Mouse (Mus musculus): ENCODE measurements around the gene Cryba4. TPM values are rescaled to one million over a fixed set of nuclear protein-coding genes. Genes with fewer than 3 reads are reported as not detected.

Cryba4 gene
- total and polyA plus RNA-seq, 3 experiments: not detected

- no peaks in the 10 kb centered on the region for H3K79me2 ChIP-seq (replicated peaks; ENCODE audit: control insufficient read depth, extremely low read depth, insufficient read depth, poor library complexity, severe bottlenecking)
- DNase-seq (ENCODE audit: extremely low read depth): no peak
- H3K36me3 ChIP-seq (replicated peaks in 1 of 2; ENCODE audit: control insufficient read depth in 1 of 2, insufficient read depth in 1 of 2, low read length in 1 of 2): peaks cover 0 to 12% of the 10 kb centered on the region in 2 experiments
- H3K9ac ChIP-seq (ENCODE audit: insufficient read depth, low read depth): no peak overlapping the region
- H3K4me1 ChIP-seq (ENCODE audit: control insufficient read depth in 1 of 2, insufficient read depth in 2 of 2): peaks cover 20 to 47% of the 10 kb centered on the region in 2 experiments
- in situ Hi-C loops (cut with MboI; ENCODE audit: low pct_ligation_motif_present, low pct_unique_long_range_greater_than_20kb, low sequenced_read_pairs) (no loop called here), dilution Hi-C loops (cut with MboI; ENCODE audit: extremely low pct_ligation_motif_present, extremely low pct_unique_long_range_greater_than_20kb, low sequenced_read_pairs) (no loop called here)
- no peak overlapping the region for H3K4me3 ChIP-seq (replicated peaks in 1 of 3; ENCODE audit: low read depth in 2 of 3, low read length in 2 of 3, poor library complexity in 1 of 3)
- no peak overlapping the region for H3K27ac ChIP-seq (ENCODE audit: insufficient read depth, low read depth)
- no peaks in the 10 kb centered on the region for H3K9me3 ChIP-seq (replicated peaks; ENCODE audit: low read length)
- TF ChIP-seq ZMIZ1 (IDR thresholded peaks at IDR 0.05; ENCODE audit: low read depth, low read length): no peak
- no peak overlapping the region for H3K4me2 ChIP-seq (ENCODE audit: insufficient read depth, low read depth, poor library complexity, severe bottlenecking)
- no peaks in the 10 kb centered on the region for H3K27me3 ChIP-seq (replicated peaks)
Measured at GRCm38 (mm10) chr5:112290536-112290880, 38.2 kb upstream of the Cryba4 start.

GRCm38 (mm10) chr5:112289819-112290535 lies 37.7 kb upstream of the Cryba4 start:
- dilution Hi-C loops (cut with MboI; ENCODE audit: extremely low pct_ligation_motif_present, extremely low pct_unique_long_range_greater_than_20kb, low sequenced_read_pairs): no loop called here
- Histone ChIP-seq H3K4me3 (replicated peaks in 1 of 3; ENCODE audit: low read depth in 2 of 3, low read length in 2 of 3, poor library complexity in 1 of 3) (no peak overlapping the region), H3K36me3 (replicated peaks in 1 of 2; ENCODE audit: control insufficient read depth in 1 of 2, insufficient read depth in 1 of 2, low read length in 1 of 2) (peaks cover 0 to 15% of the 10 kb centered on the region in 2 experiments)

DNA sequence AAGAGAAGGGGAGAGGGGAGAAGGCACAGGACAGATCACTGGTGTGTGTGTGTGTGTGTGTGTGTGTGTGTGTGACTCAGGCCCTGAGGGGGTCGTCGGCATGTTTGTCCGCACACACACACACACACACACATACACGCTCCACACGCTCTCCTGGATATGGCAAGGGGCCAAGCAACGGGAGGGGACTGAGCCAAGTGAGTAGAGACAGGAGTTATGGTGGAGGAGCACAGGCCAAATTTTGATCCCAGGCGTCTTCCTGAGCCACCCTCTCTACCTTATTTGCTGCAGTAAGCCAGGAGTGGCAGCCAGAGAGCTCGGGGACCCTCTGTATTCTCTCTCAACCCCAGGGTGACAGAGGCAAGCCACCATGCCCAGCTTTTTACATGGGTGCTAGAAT lies 36.9 kb upstream of the Cryba4 start:
- Histone ChIP-seq H3K9ac (ENCODE audit: insufficient read depth, low read depth) (no peak overlapping the region), H3K4me2 (ENCODE audit: insufficient read depth, low read depth, poor library complexity, severe bottlenecking) (no peak overlapping the region), H3K4me3 (replicated peaks in 1 of 3; ENCODE audit: low read depth in 2 of 3, low read length in 2 of 3, poor library complexity in 1 of 3) (no peak overlapping the region), H3K36me3 (replicated peaks in 1 of 2; ENCODE audit: control insufficient read depth in 1 of 2, insufficient read depth in 1 of 2, low read length in 1 of 2) (peaks cover 0 to 21% of the 10 kb centered on the region in 2 experiments), H3K9me3 (replicated peaks; ENCODE audit: low read length) (no peaks in the 10 kb centered on the region), H3K79me2 (replicated peaks; ENCODE audit: control insufficient read depth, extremely low read depth, insufficient read depth, poor library complexity, severe bottlenecking) (no peaks in the 10 kb centered on the region), H3K4me1 (ENCODE audit: control insufficient read depth in 1 of 2, insufficient read depth in 2 of 2) (peaks cover 21 to 58% of the 10 kb centered on the region in 2 experiments), H3K27me3 (replicated peaks) (no peaks in the 10 kb centered on the region), H3K27ac (ENCODE audit: insufficient read depth, low read depth) (no peak overlapping the region)
- TF ChIP-seq CHD1 (IDR thresholded peaks at IDR 0.05; ENCODE audit: low read depth, low read length): no peak
- TF ChIP-seq SMC3 (IDR thresholded peaks at IDR 0.05; ENCODE audit: low read depth, low read length): no peak
- TF ChIP-seq MEF2A (IDR thresholded peaks at IDR 0.05; ENCODE audit: borderline replicate concordance, low read depth, low read length): no peak
- no peak for TF ChIP-seq CHD2 (IDR thresholded peaks at IDR 0.05; ENCODE audit: low read length)
- TF ChIP-seq E2F4 (IDR thresholded peaks at IDR 0.05; ENCODE audit: insufficient replicate concordance, low read depth, low read length): no peak
- no peak for TF ChIP-seq PAX5 (IDR thresholded peaks at IDR 0.05; ENCODE audit: low read length)
- no peak for TF ChIP-seq RCOR1 (conservative IDR thresholded peaks at IDR 0.05; ENCODE audit: low read depth, low read length)
- no peak for TF ChIP-seq USF1 (IDR thresholded peaks at IDR 0.05; ENCODE audit: low read depth, low read length)
- TF ChIP-seq MAZ (IDR thresholded peaks at IDR 0.05; ENCODE audit: low read depth, low read length): no peak
- TF ChIP-seq CTCF (conservative IDR thresholded peaks at IDR 0.05 in 1 of 2, IDR thresholded peaks at IDR 0.05 in 1 of 2; ENCODE audit: low read depth in 2 of 2, low read length in 2 of 2): no peak
- in situ Hi-C loops (cut with MboI; ENCODE audit: low pct_ligation_motif_present, low pct_unique_long_range_greater_than_20kb, low sequenced_read_pairs) (no loop called here), dilution Hi-C loops (cut with MboI; ENCODE audit: extremely low pct_ligation_motif_present, extremely low pct_unique_long_range_greater_than_20kb, low sequenced_read_pairs) (no loop called here)
- no peak for DNase-seq (ENCODE audit: extremely low read depth)

More at GRCm38 (mm10) chr5:112289819-112290535, 37.7 kb upstream of the Cryba4 start:
- H3K27ac ChIP-seq (ENCODE audit: insufficient read depth, low read depth): no peak overlapping the region
- in situ Hi-C loops (cut with MboI; ENCODE audit: low pct_ligation_motif_present, low pct_unique_long_range_greater_than_20kb, low sequenced_read_pairs): no loop called here
- no peaks in the 10 kb centered on the region for H3K79me2 ChIP-seq (replicated peaks; ENCODE audit: control insufficient read depth, extremely low read depth, insufficient read depth, poor library complexity, severe bottlenecking)
- no peak overlapping the region for H3K9ac ChIP-seq (ENCODE audit: insufficient read depth, low read depth)
- peaks cover 21 to 52% of the 10 kb centered on the region in 2 experiments for H3K4me1 ChIP-seq (ENCODE audit: control insufficient read depth in 1 of 2, insufficient read depth in 2 of 2)
- no peak overlapping the region for H3K4me2 ChIP-seq (ENCODE audit: insufficient read depth, low read depth, poor library complexity, severe bottlenecking)
- no peaks in the 10 kb centered on the region for H3K9me3 ChIP-seq (replicated peaks; ENCODE audit: low read length)
- TF ChIP-seq SMC3 (IDR thresholded peaks at IDR 0.05; ENCODE audit: low read depth, low read length) (no peak), ZNF384 (IDR thresholded peaks at IDR 0.05; ENCODE audit: low read depth, low read length) (no peak), ELF1 (IDR thresholded peaks at IDR 0.05; ENCODE audit: low read depth, low read length) (no peak), HCFC1 (IDR thresholded peaks at IDR 0.05; ENCODE audit: low read depth, low read length) (no peak), ZC3H11A (IDR thresholded peaks at IDR 0.05; ENCODE audit: low read depth, low read length) (no peak), GABPA (IDR thresholded peaks at IDR 0.05; ENCODE audit: insufficient replicate concordance, low read depth, low read length) (no peak), UBTF (IDR thresholded peaks at IDR 0.05; ENCODE audit: low read depth, low read length) (no peak), PAX5 (IDR thresholded peaks at IDR 0.05; ENCODE audit: low read length) (no peak), CHD1 (IDR thresholded peaks at IDR 0.05; ENCODE audit: low read depth, low read length) (no peak), TCF12 (IDR thresholded peaks at IDR 0.05; ENCODE audit: low read depth, low read length) (no peak), POLR2A (IDR thresholded peaks at IDR 0.05; ENCODE audit: low read depth, low read length) (no peak), EP300 (IDR thresholded peaks at IDR 0.05; ENCODE audit: low read length) (no peak), MAZ (IDR thresholded peaks at IDR 0.05; ENCODE audit: low read depth, low read length) (no peak), NELFE (IDR thresholded peaks at IDR 0.05; ENCODE audit: low read depth, low read length) (no peak), JUND (conservative IDR thresholded peaks at IDR 0.05; ENCODE audit: low read depth, low read length) (no peak), MXI1 (IDR thresholded peaks at IDR 0.05; ENCODE audit: low read depth, low read length) (no peak), RCOR1 (conservative IDR thresholded peaks at IDR 0.05; ENCODE audit: low read depth, low read length) (no peak), KAT2A (IDR thresholded peaks at IDR 0.05; ENCODE audit: insufficient replicate concordance, low read length) (no peak)
- no peaks in the 10 kb centered on the region for H3K27me3 ChIP-seq (replicated peaks)
- DNase-seq (ENCODE audit: extremely low read depth): no peak
